Mouse (Mus musculus) c-Kit-positive CD71-positive TER-119-positive erythroid progenitor cells, embryonic 14.5 days (primary cell): ENCODE data around the gene Tomm20l.
A peak's percentile ranks its signal among the peaks of the same experiment; 100 is the strongest.

ENCODE experiments used
- DNase-seq: peaks from one replicate; pipeline ENCODE4 v3.0.0-alpha.2; 2013; ENCODE audit warnings: low spot score

The Tomm20l gene

GRCm38 (mm10) chr12:71154979-71155378, 43.8 kb downstream of the Tomm20l start:
- DNase-seq = no peak

GRCm38 (mm10) chr12:71157974-71158373, 46.7 kb downstream of the Tomm20l start:
- no peak for DNase-seq

GRCm38 (mm10) chr12:71164410-71164809, 53.2 kb downstream of the Tomm20l start:
- peak; percentile 53 for DNase-seq

- DNase-seq = no peak
Observed at GRCm38 (mm10) chr12:71169911-71170310, 58.7 kb downstream of the Tomm20l start.
